Mouse (Mus musculus) Muller cell, postnatal 12 days (primary cell): ENCODE results near the gene Cxcr2.

Experiments
- DNase-seq: peaks from one replicate; pipeline ENCODE4 v3.0.0-alpha.2; 2015; ENCODE audit errors: inconsistent ontology term

The Cxcr2 gene

GRCm38 (mm10) chr1:74153461-74154184 lies at the start of gene Cxcr2:
Gene Cxcr2, plus strand, starts transcription at chr1:74153989.
- DNase-seq = no peak

DNA sequence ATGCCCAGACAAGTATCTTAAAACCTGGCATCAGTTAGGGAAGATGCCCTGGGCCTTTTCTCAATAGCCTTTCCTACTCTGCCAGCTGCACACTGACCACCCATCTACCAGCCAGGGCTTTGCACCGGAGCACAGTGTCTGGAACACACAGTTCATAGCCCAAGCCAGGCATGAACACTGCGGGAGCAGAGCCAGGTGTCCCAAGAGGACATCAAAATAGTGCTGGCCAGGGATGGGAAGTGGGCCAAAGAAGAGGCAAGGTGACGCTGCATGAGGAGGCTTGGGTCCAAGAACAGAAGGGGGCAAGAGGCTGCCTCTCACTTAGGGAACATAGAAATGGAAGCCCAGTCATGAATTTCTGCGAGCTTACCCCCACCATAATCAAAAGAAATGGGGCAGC lies 48.1 kb upstream of the Cxcr2 start:
- DNase-seq = no peak

- no peak for DNase-seq
Observed at GRCm38 (mm10) chr1:74106214-74106613, 47.6 kb upstream of the Cxcr2 start.

DNA sequence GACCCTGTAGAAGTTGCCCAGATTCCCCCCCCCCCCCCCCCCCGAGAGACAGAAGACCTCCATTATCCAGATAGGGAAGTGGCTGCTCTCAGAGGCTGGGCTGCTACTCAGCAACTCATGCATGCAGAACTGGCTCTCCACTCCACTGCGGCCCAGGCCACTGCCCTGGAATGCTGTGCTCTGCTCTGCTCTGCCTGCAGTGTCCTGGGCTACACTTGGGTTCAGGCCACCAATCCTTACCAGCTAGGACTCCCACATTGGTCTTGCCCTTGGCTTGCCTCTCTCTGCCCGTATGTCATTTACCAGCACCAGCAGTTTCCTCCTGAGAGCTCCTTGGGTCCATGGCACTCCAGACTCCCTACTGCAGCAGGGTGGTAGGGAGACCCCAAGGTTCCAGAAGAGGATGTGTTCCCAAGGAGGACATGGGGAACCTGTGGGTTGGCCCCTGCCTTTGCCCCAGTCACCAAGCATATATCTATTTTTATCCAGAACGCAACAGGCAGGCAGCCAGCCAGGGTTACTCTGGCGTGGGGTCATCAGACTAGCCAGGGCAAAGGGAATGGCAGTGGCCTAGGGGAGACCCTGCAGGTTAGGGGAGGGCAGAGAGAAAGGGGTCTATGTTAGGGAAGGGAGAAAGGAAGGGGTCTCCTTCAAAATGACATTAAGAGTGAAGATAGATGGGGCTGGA lies 45.7 kb upstream of the Cxcr2 start:
- DNase-seq = no peak

DNA sequence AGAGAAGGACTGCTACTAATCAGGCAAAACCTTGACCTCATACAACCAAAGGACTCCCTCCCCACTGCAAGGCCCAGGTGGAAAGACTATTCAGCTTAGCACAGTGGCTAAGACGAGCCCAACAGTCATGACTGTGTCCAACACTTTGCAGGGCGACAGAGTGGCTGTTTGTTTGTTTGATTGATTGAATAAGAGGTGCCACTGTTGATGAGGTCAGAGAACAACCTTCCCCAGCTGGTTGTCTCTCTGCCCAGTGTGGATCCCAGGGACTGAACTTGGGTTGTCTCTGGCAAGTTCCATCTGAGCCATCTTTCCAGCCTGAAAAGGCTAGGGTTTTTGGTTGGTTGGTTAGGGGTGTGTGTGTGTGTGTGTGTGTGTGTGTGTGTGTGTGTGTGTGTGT lies 44.1 kb upstream of the Cxcr2 start:
- DNase-seq = no peak

DNA sequence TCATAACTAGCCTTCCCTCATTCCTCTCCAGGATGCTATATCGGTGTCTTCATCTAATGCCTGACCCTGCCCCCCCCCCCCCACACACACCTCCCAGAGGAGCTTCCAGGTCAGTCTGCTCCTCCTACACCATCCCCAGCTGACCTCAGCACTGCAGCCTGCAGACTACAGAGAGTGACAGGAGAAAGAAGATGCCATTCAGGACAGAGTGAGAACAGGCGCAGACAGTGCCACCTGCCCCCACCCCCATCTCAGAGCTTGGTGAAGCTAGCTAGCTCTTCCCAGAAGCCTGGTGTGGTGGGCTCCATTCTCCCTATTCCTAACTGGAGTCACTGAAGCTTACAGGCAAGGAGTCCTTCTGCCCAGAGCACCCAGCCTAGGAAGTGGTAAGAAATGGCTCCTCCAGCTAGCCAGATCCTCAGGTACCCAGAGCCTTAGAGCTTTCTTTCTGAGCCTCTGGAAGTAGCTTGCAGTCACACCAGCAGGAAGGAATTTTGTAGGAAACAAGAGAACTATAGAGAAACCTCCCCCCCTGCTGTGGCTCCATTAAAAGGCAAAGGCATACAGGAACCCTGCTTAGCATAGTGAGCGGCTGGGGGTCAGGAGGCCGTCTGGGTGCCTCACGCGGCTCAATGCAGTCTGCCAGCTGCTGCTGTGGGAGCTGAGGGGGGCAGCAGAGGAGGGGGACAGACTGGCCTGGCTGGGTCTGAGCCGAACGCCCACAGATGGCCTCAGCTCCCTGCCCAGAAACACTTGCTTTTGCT lies 42.7 kb upstream of the Cxcr2 start:
- DNase-seq = peak; percentile 73

- DNase-seq = no peak
Observed at GRCm38 (mm10) chr1:74111696-74112030, 42.1 kb upstream of the Cxcr2 start.

DNA sequence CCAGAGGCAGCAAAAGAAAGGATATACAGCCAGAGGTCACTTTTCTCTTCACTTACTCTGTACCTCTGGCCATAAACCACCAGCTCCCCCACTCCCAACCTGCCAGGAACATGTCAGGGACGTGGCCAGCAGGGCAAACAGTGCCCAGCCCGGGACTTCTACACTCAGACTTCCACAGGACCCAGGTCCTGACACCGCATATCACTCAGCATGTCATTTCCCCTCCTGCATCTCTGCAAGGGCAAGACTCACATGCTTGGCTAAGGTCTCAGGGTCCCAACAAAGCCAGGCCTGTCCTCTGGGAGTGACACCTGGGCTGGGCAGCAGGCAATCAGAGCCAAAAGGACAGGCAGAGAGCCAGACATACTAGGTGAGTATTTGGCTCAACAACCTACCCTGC lies 40.7 kb upstream of the Cxcr2 start:
- DNase-seq = no peak

DNA sequence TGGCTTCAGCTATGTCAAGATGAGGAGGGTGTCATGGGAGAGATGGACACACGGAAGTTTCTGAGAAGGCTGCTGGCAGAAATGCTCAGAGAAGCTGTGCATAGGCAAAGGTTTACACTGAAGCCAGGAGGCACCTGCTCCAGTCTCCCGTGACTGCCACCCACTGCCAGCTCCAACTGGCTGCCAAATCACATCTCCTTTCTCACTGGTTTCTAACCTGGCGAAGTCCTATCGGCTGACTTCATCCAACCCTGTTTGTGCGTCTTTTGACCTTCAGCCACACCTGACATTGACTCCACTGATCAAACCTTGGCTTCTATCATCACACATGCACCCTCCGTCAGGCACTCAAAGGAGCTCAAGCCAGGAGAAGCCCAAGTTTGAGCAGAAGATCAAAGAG lies 35.9 kb upstream of the Cxcr2 start:
- no peak for DNase-seq

GRCm38 (mm10) chr1:74119115-74119514 lies 34.7 kb upstream of the Cxcr2 start:
- peak; percentile 46 for DNase-seq

DNA sequence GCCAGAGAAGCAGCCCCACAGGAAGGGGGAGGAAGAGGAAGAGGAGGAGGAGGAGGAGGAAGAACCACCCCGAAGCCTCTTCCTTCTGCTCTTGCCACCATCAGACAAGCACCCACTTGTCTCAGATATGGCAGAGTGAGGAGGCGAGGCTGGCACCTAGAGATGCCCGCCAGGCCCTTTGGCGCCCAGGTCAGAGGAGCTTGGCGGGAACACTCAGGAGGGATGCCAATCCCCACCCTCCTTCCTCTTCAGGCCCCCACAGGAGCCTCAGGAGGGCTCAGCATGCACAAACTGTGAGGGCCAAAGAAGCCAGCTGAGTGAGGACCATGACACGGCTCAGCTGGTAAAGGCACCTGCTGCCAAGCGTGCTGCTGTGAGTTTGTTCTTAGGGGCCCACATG lies 32.7 kb upstream of the Cxcr2 start:
- no peak for DNase-seq

GRCm38 (mm10) chr1:74121821-74122576 lies 31.8 kb upstream of the Cxcr2 start:
- DNase-seq = peak; percentile 75

- no peak for DNase-seq
Observed at GRCm38 (mm10) chr1:74123215-74123614, 30.6 kb upstream of the Cxcr2 start.

DNA sequence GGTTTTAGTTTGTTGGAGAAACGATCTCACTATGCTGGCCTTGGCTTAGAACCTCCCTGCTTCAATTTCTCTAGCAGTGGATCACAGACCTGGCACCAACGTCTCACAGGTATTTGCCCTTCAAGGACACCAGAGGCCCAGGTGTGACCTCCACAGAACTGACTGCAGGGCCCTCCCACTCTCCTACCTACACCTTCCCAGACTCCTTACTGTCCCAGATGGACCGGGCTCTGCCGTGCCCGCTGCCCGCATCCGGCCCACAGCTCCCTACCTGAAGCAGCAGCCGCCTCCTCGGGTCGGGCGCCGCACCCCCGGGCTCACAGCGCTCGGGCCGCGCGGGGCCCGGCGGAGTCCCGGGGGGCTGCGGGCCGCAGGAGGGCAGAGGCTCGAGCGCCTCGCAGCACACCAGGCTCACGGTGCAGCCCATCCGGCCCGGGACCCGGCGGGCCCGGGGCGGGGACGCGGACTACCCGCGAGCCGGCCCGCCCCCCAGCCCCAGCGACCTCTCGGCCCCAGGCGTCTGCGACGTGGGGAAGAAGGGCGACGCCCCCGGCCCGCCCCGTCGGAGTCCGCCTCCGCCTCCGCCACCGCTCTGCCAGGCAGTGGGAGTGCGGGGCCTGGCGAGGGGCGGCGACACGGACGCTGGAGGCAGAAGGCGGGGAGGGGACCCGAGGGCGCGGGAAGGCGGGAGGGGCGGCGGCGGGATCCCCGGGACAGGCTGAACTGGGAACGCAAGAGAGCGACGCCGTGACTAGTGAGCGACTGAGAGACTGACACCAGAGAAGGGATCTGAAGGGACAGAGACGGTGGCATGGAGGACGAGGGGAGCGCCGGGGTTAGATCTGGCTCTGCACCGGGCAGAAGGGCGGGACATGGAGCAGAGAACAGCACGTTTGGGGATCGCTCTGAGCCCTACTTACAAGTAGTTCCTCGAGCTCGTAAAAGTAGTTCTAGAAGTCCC lies 29.5 kb upstream of the Cxcr2 start, which contains the start of gene Tns1:
Tns1 (minus strand) TSS at position 429 of the 961 bp plus-strand sequence.
- DNase-seq = peak; percentile 76

DNA sequence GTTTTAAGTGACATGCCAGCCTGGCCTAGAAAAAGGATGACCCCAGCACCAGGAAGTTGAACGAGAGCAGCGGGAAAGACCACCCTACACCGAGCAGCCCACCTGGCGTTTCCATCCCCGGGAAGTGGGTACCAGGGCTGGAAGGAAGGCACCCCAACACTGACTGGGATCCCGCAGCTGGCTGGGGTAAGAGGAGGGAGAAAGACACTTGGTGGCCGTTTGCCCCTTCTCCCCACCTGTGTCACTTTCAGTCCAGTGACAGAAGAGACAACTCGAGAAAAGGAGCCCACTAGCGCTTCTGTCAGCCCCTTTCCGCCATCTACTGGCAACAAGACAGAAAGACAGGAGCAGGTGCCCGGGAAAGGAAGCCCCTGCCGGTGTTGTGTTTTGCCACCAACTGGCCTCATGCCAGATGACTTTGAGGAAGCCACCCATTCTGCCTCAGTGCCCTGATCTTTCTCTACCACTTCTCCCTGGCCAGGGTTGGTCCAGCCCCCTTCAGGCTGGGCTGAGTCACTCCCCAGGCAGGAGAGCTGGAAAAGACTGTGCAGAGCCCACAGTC lies 28.7 kb upstream of the Cxcr2 start, which contains the start of gene Rufy4:
Rufy4 (plus strand) TSS at position 551 of the 562 bp plus-strand sequence.
- peak; percentile 86 for DNase-seq

DNA sequence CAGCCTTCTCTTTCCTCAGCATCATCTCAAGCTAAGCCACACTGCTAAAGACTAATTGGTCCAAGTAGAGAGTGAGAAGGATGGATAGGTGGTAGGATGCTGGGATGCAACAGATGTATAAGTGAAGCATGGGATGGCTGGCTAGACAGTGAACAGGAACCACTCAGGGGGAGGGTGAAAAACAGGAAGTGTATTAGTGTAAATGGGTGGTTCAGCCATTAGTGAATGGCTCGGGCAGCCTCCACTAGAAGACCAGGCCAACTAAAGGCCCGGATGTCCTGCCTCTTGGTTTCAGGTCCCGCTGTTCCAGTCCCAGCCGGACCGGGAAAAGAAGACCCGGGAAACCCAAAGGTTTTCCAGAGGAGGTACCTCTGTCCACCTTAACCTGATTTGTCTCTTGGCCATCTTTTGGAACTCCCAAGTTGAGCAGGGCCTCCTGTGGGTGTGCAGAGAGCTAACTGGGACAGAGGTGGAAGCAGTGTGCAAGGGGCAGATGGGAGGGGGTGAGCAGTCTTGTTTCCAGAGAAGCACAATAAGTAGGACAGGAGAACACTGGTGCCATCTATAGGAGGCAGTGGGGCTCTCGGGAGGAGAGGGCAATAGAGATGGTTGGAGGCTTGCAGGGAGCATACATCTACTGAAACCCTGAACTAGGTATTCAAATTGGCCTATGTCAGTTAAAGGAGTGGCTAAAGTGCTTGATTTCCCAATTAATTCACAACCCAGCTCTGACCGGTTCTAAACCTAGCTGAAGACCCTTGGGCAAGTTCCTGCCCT lies 22.7 kb upstream of the Cxcr2 start:
- no peak for DNase-seq

DNA sequence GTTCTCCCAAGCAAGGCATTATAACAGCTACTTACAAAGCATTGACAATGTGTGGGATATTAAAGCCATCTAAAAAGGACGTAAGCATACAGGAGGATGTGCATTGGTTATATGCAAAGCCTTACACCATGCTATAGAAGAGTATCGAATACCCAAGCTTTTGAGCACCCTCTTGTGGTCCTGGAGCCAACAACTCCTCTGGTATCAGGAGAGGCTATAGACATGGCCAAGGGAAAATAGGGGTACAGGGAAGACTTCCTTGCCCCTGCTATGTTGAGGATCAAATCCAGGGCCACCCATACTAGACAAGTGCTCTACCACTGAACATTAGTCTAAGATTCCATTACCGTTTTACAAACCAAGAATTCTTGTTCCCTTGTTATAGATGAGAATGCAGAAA lies 21.8 kb upstream of the Cxcr2 start:
- DNase-seq = no peak

- DNase-seq = no peak
Observed at GRCm38 (mm10) chr1:74133954-74134353, 19.8 kb upstream of the Cxcr2 start.

DNA sequence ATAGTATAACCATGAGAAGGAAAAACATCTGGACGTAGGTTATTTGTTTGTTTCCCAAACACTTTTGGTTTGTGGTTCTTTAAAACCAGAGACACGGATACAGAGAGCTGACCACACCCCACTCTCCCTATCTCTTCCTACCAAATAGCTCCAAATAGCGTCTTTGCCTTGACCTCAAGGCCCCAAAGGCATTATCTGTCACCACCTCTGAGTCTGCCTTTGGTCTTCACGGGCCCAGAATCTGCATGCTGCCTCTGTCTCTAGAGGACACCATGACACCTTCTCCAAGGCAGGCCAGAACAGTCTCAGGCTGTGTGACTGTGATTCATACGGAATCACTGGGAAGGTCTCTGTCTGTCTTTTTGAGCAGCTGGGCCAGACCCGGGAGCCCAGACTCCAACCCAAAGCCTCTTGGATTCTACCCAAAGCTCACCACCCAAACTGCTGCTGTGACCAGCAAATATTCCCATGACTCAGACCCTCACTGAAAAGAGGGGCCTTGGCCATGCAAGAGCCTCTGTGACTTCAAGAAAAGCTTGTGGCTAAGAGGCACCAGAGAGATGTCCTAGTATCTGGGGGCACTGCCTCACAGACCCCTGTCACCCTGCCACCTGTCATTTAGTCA lies 18.4 kb upstream of the Cxcr2 start:
- DNase-seq = peak; percentile 57
